Mouse (Mus musculus): ENCODE results near the gene Cdx2. TPM values are rescaled to one million over a fixed set of nuclear protein-coding genes. Genes with fewer than 3 reads are reported as not detected.

Cdx2 gene
- polyA plus RNA-seq, 1 experiment = not detected

- Histone ChIP-seq H3K4me2 (ENCODE audit: low read depth) (no peak overlapping the region), H3K36me3 (ENCODE audit: control insufficient read depth, insufficient read depth) (no peaks in the 10 kb centered on the region), H3K79me2 (ENCODE audit: control insufficient read depth, insufficient read depth) (no peaks in the 10 kb centered on the region), H3ac (ENCODE audit: control insufficient read depth, insufficient read length) (no peak overlapping the region), H3K4me3 (no peak overlapping the region), H3K27me3 (ENCODE audit: control insufficient read depth, insufficient read depth, insufficient read length) (peaks cover 20% of the 10 kb centered on the region)
- TF ChIP-seq POLR2AphosphoS2 (IDR thresholded peaks at IDR 0.05; ENCODE audit: insufficient read length, low read depth) (no peak), TCF12 (IDR thresholded peaks at IDR 0.05; ENCODE audit: insufficient read depth, poor library complexity, severe bottlenecking) (no peak), E2F4 (IDR thresholded peaks at IDR 0.05; ENCODE audit: insufficient read depth) (no peak), CEBPB (IDR thresholded peaks at IDR 0.05; ENCODE audit: insufficient read depth, poor library complexity, severe bottlenecking) (no peak), SRF (IDR thresholded peaks at IDR 0.05; ENCODE audit: control insufficient read depth, insufficient read length, low read depth) (no peak), MYOD1 (IDR thresholded peaks at IDR 0.05; ENCODE audit: control insufficient read depth in 1 of 3, insufficient read length in 2 of 3, low read depth in 2 of 3) (no peak), POLR2A (IDR thresholded peaks at IDR 0.05; ENCODE audit: insufficient read length, low read depth) (no peak), MAX (IDR thresholded peaks at IDR 0.05; ENCODE audit: low read depth) (no peak), MYOG (IDR thresholded peaks at IDR 0.05; ENCODE audit: control insufficient read depth in 1 of 3, insufficient read depth in 1 of 3, insufficient read length in 2 of 3, low read depth in 2 of 3) (no peak), REST (IDR thresholded peaks at IDR 0.05; ENCODE audit: insufficient read depth, insufficient read length) (no peak), USF1 (IDR thresholded peaks at IDR 0.05; ENCODE audit: low read depth) (no peak), TCF3 (IDR thresholded peaks at IDR 0.05; ENCODE audit: insufficient read length, low read depth) (no peak)
These were observed 16.3 kb upstream of the Cdx2 start for GRCm38 (mm10) chr5:147323237-147323917.

- H3ac ChIP-seq (ENCODE audit: control insufficient read depth, insufficient read length) = no peak within 1 kb of the TSS
- no peaks in the 10 kb centered on the region for H3K36me3 ChIP-seq (ENCODE audit: control insufficient read depth, insufficient read depth)
- H3K4me2 ChIP-seq (ENCODE audit: low read depth) = no peak within 1 kb of the TSS
- TF ChIP-seq POLR2A (IDR thresholded peaks at IDR 0.05; ENCODE audit: insufficient read length, low read depth) (no peak), USF1 (IDR thresholded peaks at IDR 0.05; ENCODE audit: low read depth) (no peak), E2F4 (IDR thresholded peaks at IDR 0.05; ENCODE audit: insufficient read depth) (no peak), TCF12 (IDR thresholded peaks at IDR 0.05; ENCODE audit: insufficient read depth, poor library complexity, severe bottlenecking) (no peak), MAX (IDR thresholded peaks at IDR 0.05; ENCODE audit: low read depth) (no peak), CEBPB (IDR thresholded peaks at IDR 0.05; ENCODE audit: insufficient read depth, poor library complexity, severe bottlenecking) (no peak), MYOD1 (IDR thresholded peaks at IDR 0.05; ENCODE audit: control insufficient read depth in 1 of 3, insufficient read length in 2 of 3, low read depth in 2 of 3) (no peak), SRF (IDR thresholded peaks at IDR 0.05; ENCODE audit: control insufficient read depth, insufficient read length, low read depth) (no peak), POLR2AphosphoS2 (IDR thresholded peaks at IDR 0.05; ENCODE audit: insufficient read length, low read depth) (no peak), MYOG (IDR thresholded peaks at IDR 0.05; ENCODE audit: control insufficient read depth in 1 of 3, insufficient read depth in 1 of 3, insufficient read length in 2 of 3, low read depth in 2 of 3) (no peak), REST (IDR thresholded peaks at IDR 0.05; ENCODE audit: insufficient read depth, insufficient read length) (no peak), TCF3 (IDR thresholded peaks at IDR 0.05; ENCODE audit: insufficient read length, low read depth) (no peak)
- no peak within 1 kb of the TSS for H3K4me3 ChIP-seq
- peaks cover 20% of the 10 kb centered on the region for H3K27me3 ChIP-seq (ENCODE audit: control insufficient read depth, insufficient read depth, insufficient read length)
- H3K79me2 ChIP-seq (ENCODE audit: control insufficient read depth, insufficient read depth) = no peaks in the 10 kb centered on the region
These were observed 15.1 kb upstream of the Cdx2 start, which contains the start of gene Urad for GRCm38 (mm10) chr5:147322183-147322582. TSS of gene Urad (minus strand) at chr5:147322440.

GRCm38 (mm10) chr5:147319653-147320052 lies 12.6 kb upstream of the Cdx2 start:
- no peak overlapping the region for H3ac ChIP-seq (ENCODE audit: control insufficient read depth, insufficient read length)
- no peaks in the 10 kb centered on the region for H3K36me3 ChIP-seq (ENCODE audit: control insufficient read depth, insufficient read depth)
- H3K79me2 ChIP-seq (ENCODE audit: control insufficient read depth, insufficient read depth) = no peaks in the 10 kb centered on the region
- H3K4me3 ChIP-seq = no peak overlapping the region
- H3K4me2 ChIP-seq (ENCODE audit: low read depth) = no peak overlapping the region
- TF ChIP-seq POLR2A (IDR thresholded peaks at IDR 0.05; ENCODE audit: insufficient read length, low read depth) (no peak), MAX (IDR thresholded peaks at IDR 0.05; ENCODE audit: low read depth) (no peak), POLR2AphosphoS2 (IDR thresholded peaks at IDR 0.05; ENCODE audit: insufficient read length, low read depth) (no peak), TCF3 (IDR thresholded peaks at IDR 0.05; ENCODE audit: insufficient read length, low read depth) (no peak), CEBPB (IDR thresholded peaks at IDR 0.05; ENCODE audit: insufficient read depth, poor library complexity, severe bottlenecking) (no peak), E2F4 (IDR thresholded peaks at IDR 0.05; ENCODE audit: insufficient read depth) (no peak), SRF (IDR thresholded peaks at IDR 0.05; ENCODE audit: control insufficient read depth, insufficient read length, low read depth) (no peak), USF1 (IDR thresholded peaks at IDR 0.05; ENCODE audit: low read depth) (no peak), MYOG (IDR thresholded peaks at IDR 0.05; ENCODE audit: control insufficient read depth in 1 of 3, insufficient read depth in 1 of 3, insufficient read length in 2 of 3, low read depth in 2 of 3) (no peak), TCF12 (IDR thresholded peaks at IDR 0.05; ENCODE audit: insufficient read depth, poor library complexity, severe bottlenecking) (no peak)
- H3K27me3 ChIP-seq (ENCODE audit: control insufficient read depth, insufficient read depth, insufficient read length) = peaks cover 27% of the 10 kb centered on the region

- H3K27me3 ChIP-seq (ENCODE audit: control insufficient read depth, insufficient read depth, insufficient read length) = peaks cover 33% of the 10 kb centered on the region
- TF ChIP-seq MAX (IDR thresholded peaks at IDR 0.05; ENCODE audit: low read depth) (no peak), TCF12 (IDR thresholded peaks at IDR 0.05; ENCODE audit: insufficient read depth, poor library complexity, severe bottlenecking) (no peak), MYOD1 (IDR thresholded peaks at IDR 0.05; ENCODE audit: control insufficient read depth in 1 of 3, insufficient read length in 2 of 3, low read depth in 2 of 3) (no peak), TCF3 (IDR thresholded peaks at IDR 0.05; ENCODE audit: insufficient read length, low read depth) (no peak), MYOG (IDR thresholded peaks at IDR 0.05; ENCODE audit: control insufficient read depth in 1 of 3, insufficient read depth in 1 of 3, insufficient read length in 2 of 3, low read depth in 2 of 3) (no peak)
- no peak overlapping the region for H3K4me2 ChIP-seq (ENCODE audit: low read depth)
- H3K4me3 ChIP-seq = no peak overlapping the region
- H3ac ChIP-seq (ENCODE audit: control insufficient read depth, insufficient read length) = no peak overlapping the region
- H3K79me2 ChIP-seq (ENCODE audit: control insufficient read depth, insufficient read depth) = no peaks in the 10 kb centered on the region
- H3K36me3 ChIP-seq (ENCODE audit: control insufficient read depth, insufficient read depth) = no peaks in the 10 kb centered on the region
These were observed 10.9 kb upstream of the Cdx2 start for GRCm38 (mm10) chr5:147317991-147318390.
